Mouse (Mus musculus) retina, postnatal 1 day (tissue): ENCODE data around the gene Pax3.
A peak's percentile ranks its signal among the peaks of the same experiment; 100 is the strongest.

Source experiments
- DNase-seq: peaks from one replicate; pipeline ENCODE4 v3.0.0-alpha.2; 2012

The Pax3 gene

GRCm38 (mm10) chr1:78196751-78197311 lies at the start of gene Pax3:
Pax3 (minus strand) TSS chr1:78197134.
- DNase-seq, result no peak

- no peak for DNase-seq
Measured at GRCm38 (mm10) chr1:78234306-78234705, 37.4 kb upstream of the Pax3 start.

- DNase-seq, result no peak
Measured at GRCm38 (mm10) chr1:78231901-78232546, 35.1 kb upstream of the Pax3 start.

GRCm38 (mm10) chr1:78229801-78230200 lies 32.9 kb upstream of the Pax3 start:
- DNase-seq, result no peak

- no peak for DNase-seq
Measured at GRCm38 (mm10) chr1:78228771-78229170, 31.8 kb upstream of the Pax3 start.

GRCm38 (mm10) chr1:78218057-78218780 lies 21.3 kb upstream of the Pax3 start:
- peak; percentile 45 for DNase-seq

- DNase-seq, result no peak
Measured at GRCm38 (mm10) chr1:78217151-78218034, 20.5 kb upstream of the Pax3 start.

- peak; percentile 72 for DNase-seq
Measured at GRCm38 (mm10) chr1:78216509-78217141, 19.7 kb upstream of the Pax3 start.

- peak; percentile 70 for DNase-seq
Measured at GRCm38 (mm10) chr1:78215749-78216508, 19.0 kb upstream of the Pax3 start.

- DNase-seq, result no peak
Measured at GRCm38 (mm10) chr1:78211041-78211440, 14.1 kb upstream of the Pax3 start.

GRCm38 (mm10) chr1:78210568-78210967 lies 13.6 kb upstream of the Pax3 start:
- DNase-seq, result peak; percentile 15

- no peak for DNase-seq
Measured at GRCm38 (mm10) chr1:78208281-78208814, 11.4 kb upstream of the Pax3 start.

GRCm38 (mm10) chr1:78204341-78204740 lies 7.4 kb upstream of the Pax3 start:
- DNase-seq, result no peak

GRCm38 (mm10) chr1:78203622-78204211 lies 6.8 kb upstream of the Pax3 start:
- peak; percentile 68 for DNase-seq

GRCm38 (mm10) chr1:78203086-78203614 lies 6.2 kb upstream of the Pax3 start:
- DNase-seq, result no peak

- no peak for DNase-seq
Measured at GRCm38 (mm10) chr1:78202466-78203085, 5.6 kb upstream of the Pax3 start.

GRCm38 (mm10) chr1:78201251-78202010 lies 4.5 kb upstream of the Pax3 start:
- DNase-seq, result no peak

GRCm38 (mm10) chr1:78200191-78200590 lies 3.3 kb upstream of the Pax3 start:
- no peak for DNase-seq

- no peak for DNase-seq
Measured at GRCm38 (mm10) chr1:78199221-78199620, 2.3 kb upstream of the Pax3 start.
